Mouse (Mus musculus) neural tube, embryonic 13.5 days (tissue): Measurements from ENCODE around the gene Mrs2. TPM values are rescaled to one million over a fixed set of nuclear protein-coding genes. Genes with fewer than 3 reads are reported as not detected.

Experiments used
- ATAC-seq: fragments of 200-750 bp; cut with Nextera tagmentation; 2 replicates; pipeline ENCODE4 v1.8.0; 2017; ENCODE audit warnings: low read depth, mild to moderate bottlenecking, moderate TSS enrichment, moderate library complexity
- H3K27ac ChIP-seq: fragments of 300-500 bp; sonication (generic); replicated peaks from 2 replicates; pipeline ENCODE4 v1.5.1; 2015; ENCODE audit warnings: moderate library complexity, mild to moderate bottlenecking, inconsistent platforms
- H3K27me3 ChIP-seq: fragments of 300-500 bp; sonication (generic); 2 replicates; pipeline ENCODE4 v1.6.1; 2015; ENCODE audit warnings: mild to moderate bottlenecking, inconsistent platforms
- H3K36me3 ChIP-seq: fragments of 300-500 bp; sonication (generic); 2 replicates; pipeline ENCODE4 v1.6.1; 2015; ENCODE audit warnings: mild to moderate bottlenecking, inconsistent platforms
- H3K4me1 ChIP-seq: fragments of 300-500 bp; sonication (generic); replicated peaks from 2 replicates; pipeline ENCODE4 v1.6.1; 2015; ENCODE audit warnings: inconsistent platforms
- H3K4me2 ChIP-seq: fragments of 300-500 bp; sonication (generic); 2 replicates; pipeline ENCODE4 v1.6.1; 2015; ENCODE audit warnings: inconsistent platforms, mild to moderate bottlenecking, moderate library complexity
- H3K4me3 ChIP-seq: fragments of 300-500 bp; sonication (generic); 2 replicates; pipeline ENCODE4 v1.5.1; 2015; ENCODE audit warnings: mild to moderate bottlenecking, inconsistent platforms
- H3K9ac ChIP-seq: fragments of 300-500 bp; sonication (generic); 2 replicates; pipeline ENCODE4 v1.6.1; 2015; ENCODE audit warnings: moderate library complexity, mild to moderate bottlenecking, inconsistent platforms
- H3K9me3 ChIP-seq: fragments of 300-500 bp; sonication (generic); 2 replicates; pipeline ENCODE4 v1.6.1; 2016; ENCODE audit warnings: inconsistent platforms
- WGBS: fragments of 180-500 bp; shearing (Covaris S2); methylation state at CpG from one replicate; pipeline ENCODE4 v1.1.7; 2015; 5-methylcytosine and 5-hydroxymethylcytosine counted together
- polyA plus RNA-seq: library from polyadenylated mRNA; unstranded; fragments of >200 nt; fragmentation: Nextera tagmentation; extraction: Ambion mirVana; gene quantifications from 2 replicates; pipeline ENCODE4 v1.2.1, GENCODE M21; 2015

The Mrs2 gene
- polyA plus RNA-seq, 1 experiment from 2014 or later = 16.7 TPM

DNA sequence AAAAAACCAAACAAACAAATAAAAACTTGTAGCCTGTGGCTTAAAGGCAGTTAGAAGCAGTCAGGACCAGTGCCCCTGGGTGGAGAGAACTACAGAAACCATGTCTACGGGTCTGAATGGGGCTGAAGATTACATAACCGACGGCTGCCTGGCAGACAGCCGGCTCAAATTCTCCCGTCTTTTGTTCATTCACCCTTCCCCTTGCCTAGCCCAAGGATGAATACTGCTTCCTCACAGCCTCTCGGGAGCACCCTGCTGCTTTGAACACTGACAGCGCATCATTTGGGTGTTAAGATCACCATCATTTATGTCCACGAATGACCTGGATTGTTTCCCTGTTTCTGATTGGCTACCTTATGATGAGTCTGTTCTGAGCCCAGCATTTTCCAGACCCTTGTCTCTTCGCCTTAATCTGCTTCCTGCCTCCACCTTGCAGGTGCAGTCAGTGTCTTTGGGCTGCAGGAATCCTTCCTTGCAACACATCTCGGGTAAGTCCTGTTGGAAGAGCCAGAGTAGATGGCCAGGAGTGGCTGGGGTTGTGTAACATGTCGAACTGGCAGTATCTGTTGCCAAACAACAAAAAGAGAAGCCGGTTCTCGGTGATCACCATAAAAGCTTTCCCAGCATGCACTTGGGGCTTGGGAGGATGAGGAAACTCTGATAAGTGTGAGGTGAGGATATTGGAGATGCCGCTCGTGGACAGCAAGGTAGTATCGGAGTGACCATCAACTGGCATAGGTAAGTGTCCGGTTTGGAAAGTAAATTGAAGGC is 77.5 kb downstream of the Mrs2 start, which contains the start of gene Gpld1:
TSS of gene Gpld1 (plus strand) at position 641 of the 771 bp plus-strand sequence.
- ATAC-seq = no peak
- H3K36me3 ChIP-seq = no peaks in the 10 kb centered on the region
- no peak within 1 kb of the TSS for H3K4me3 ChIP-seq
- no peak within 1 kb of the TSS for H3K9ac ChIP-seq
- no peaks in the 10 kb centered on the region for H3K9me3 ChIP-seq
- peaks cover 14% of the 10 kb centered on the region for H3K4me1 ChIP-seq
- 45% methylated on average over 17 of the region's 17 CpGs for WGBS
- H3K27me3 ChIP-seq = no peaks in the 10 kb centered on the region
- H3K27ac ChIP-seq = no peak within 1 kb of the TSS
- H3K4me2 ChIP-seq = peak within 1 kb of the TSS; percentile 4; the same call in 1 of the 2 replicates

DNA sequence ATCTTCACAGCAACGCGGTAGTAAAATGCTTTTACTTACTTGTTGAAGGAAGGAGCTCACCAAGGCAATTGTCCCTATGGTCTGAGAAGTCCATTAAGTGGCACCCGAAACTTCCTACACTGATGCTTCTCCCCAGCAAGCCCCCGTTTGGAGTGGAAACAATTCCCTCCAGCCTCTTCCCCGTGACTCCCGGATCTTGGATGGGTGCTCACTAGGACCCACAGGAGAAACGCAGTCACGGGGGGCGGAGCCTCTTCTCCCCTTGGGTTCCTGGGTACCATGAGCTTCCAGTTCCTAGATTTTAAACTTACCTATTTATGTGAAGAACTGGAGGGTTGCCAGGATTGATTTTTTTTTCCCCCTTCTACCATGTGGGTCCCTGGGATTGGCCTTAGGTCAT is 80.7 kb downstream of the Mrs2 start:
- H3K27me3 ChIP-seq = no peaks in the 10 kb centered on the region
- no peaks in the 10 kb centered on the region for H3K36me3 ChIP-seq
- H3K9ac ChIP-seq = no peak overlapping the region
- WGBS = 85% methylated on average over 9 of the region's 9 CpGs
- H3K9me3 ChIP-seq = no peaks in the 10 kb centered on the region
- H3K4me3 ChIP-seq = no peak overlapping the region
- H3K27ac ChIP-seq = no peak overlapping the region
- H3K4me2 ChIP-seq = no peak overlapping the region
- ATAC-seq = no peak
- peaks cover 27% of the 10 kb centered on the region for H3K4me1 ChIP-seq

DNA sequence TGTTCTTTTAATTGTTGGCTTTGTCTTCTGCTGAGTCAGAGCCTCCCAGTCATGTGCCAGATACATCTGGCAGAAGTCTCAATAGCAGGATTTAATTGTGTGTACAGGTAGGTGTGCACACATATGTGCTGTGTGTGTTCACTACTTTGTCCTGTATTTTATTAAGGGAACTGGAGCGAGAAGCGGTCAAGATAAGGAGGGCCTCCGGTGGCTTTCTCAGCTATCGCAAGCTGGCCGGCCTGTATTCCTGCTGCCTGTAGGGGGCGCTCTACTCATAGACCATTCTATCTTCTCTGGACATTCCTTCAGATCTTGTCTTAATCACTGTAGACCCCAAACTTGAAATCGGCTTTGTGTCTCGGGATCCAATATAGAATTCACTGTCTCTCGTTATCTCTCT is 81.5 kb downstream of the Mrs2 start:
- no peak for ATAC-seq
- no peak overlapping the region for H3K4me2 ChIP-seq
- 29% methylated on average over 9 of the region's 9 CpGs for WGBS

DNA sequence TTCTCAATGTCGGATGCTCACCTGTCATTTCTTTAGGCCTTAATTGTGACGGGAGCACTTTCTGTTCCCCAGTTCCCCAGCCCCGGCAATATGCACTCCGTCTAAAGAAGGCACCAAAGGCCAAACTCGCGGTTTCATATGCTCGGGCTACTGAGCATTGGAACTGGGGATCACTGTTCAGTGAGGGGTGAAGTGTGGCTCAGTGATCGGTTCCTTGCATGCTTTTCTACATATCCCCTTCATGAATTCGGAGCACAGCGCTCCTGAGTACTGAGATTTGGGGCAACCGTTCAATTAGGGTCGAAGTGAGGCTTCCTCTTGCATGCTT is 82.4 kb downstream of the Mrs2 start:
- Histone ChIP-seq H3K36me3 (no peaks in the 10 kb centered on the region), H3K27ac (peak overlapping the region; percentile 88), H3K4me2 (peak overlapping the region; percentile 82), H3K27me3 (no peaks in the 10 kb centered on the region), H3K4me3 (peak overlapping the region; percentile 91), H3K4me1 (peaks cover 27% of the 10 kb centered on the region), H3K9ac (peak overlapping the region; percentile 92), H3K9me3 (no peaks in the 10 kb centered on the region)
- ATAC-seq = peak; percentile 21; the same call in 1 of the 2 replicates
- 19% methylated on average over 12 of the region's 12 CpGs for WGBS

More for the DNA sequence above, 81.5 kb downstream of the Mrs2 start:
- Histone ChIP-seq H3K4me1 (peaks cover 27% of the 10 kb centered on the region), H3K27me3 (no peaks in the 10 kb centered on the region), H3K9ac (no peak overlapping the region), H3K9me3 (no peaks in the 10 kb centered on the region), H3K27ac (no peak overlapping the region), H3K36me3 (no peaks in the 10 kb centered on the region), H3K4me3 (no peak overlapping the region)

Other genes with a start within 250 kb of the Mrs2 start
- 20.7 and 21.4 TPM in 2 replicates for gene BC005537, start 218.7 kb downstream of the Mrs2 start, polyA plus RNA-seq
- 49.3 and 50.1 TPM in 2 replicates for gene Acot13, start 188.8 kb downstream of the Mrs2 start, polyA plus RNA-seq
- 40.1 and 45.2 TPM in 2 replicates for gene Tdp2, start 188.7 kb downstream of the Mrs2 start, polyA plus RNA-seq
- 4.4 and 5.4 TPM in 2 replicates for gene D130043K22Rik, start 175.2 kb downstream of the Mrs2 start, polyA plus RNA-seq
- 8.5 and 8.9 TPM in 2 replicates for gene Aldh5a1, start 82.7 kb downstream of the Mrs2 start, polyA plus RNA-seq
- 1.9 and 2.1 TPM in 2 replicates for gene Gpld1, start 77.2 kb downstream of the Mrs2 start, polyA plus RNA-seq
- gene Dcdc2a, start 35.6 kb upstream of the Mrs2 start, polyA plus RNA-seq = 0.82 and 1.8 TPM in 2 replicates